Mouse (Mus musculus): Measurements from ENCODE around the gene Mypn.

The Mypn gene

GRCm38 (mm10) chr10:63203728-63204127, at the start of gene Mypn:
TSS of gene Mypn (minus strand) at chr10:63203952.
- DNase-seq (ENCODE audit: low spot score), result no peak

- DNase-seq (ENCODE audit: low spot score), result no peak
Measured at GRCm38 (mm10) chr10:63248421-63248820, 44.7 kb upstream of the Mypn start.

GRCm38 (mm10) chr10:63247457-63247856, 43.7 kb upstream of the Mypn start:
- DNase-seq (ENCODE audit: low spot score), result no peak

GRCm38 (mm10) chr10:63245846-63246245, 42.1 kb upstream of the Mypn start:
- no peak for DNase-seq (ENCODE audit: low spot score)

- no peak for DNase-seq (ENCODE audit: low spot score)
Measured at GRCm38 (mm10) chr10:63244746-63245145, 41.0 kb upstream of the Mypn start.

- peak; percentile 46 for DNase-seq (ENCODE audit: low spot score)
Measured at GRCm38 (mm10) chr10:63244055-63244671, 40.4 kb upstream of the Mypn start.

GRCm38 (mm10) chr10:63243493-63244054, 39.8 kb upstream of the Mypn start, which contains the start of gene Herc4:
TSS of gene Herc4 (plus strand) at chr10:63243810.
- DNase-seq (ENCODE audit: low spot score), result peak; percentile 95

GRCm38 (mm10) chr10:63242798-63243435, 39.2 kb upstream of the Mypn start:
- no peak for DNase-seq (ENCODE audit: low spot score)

GRCm38 (mm10) chr10:63240868-63241271, 37.1 kb upstream of the Mypn start:
- DNase-seq (ENCODE audit: low spot score), result no peak

GRCm38 (mm10) chr10:63239848-63240247, 36.1 kb upstream of the Mypn start:
- no peak for DNase-seq (ENCODE audit: low spot score)

GRCm38 (mm10) chr10:63238090-63238489, 34.3 kb upstream of the Mypn start:
- no peak for DNase-seq (ENCODE audit: low spot score)

GRCm38 (mm10) chr10:63237206-63237605, 33.5 kb upstream of the Mypn start:
- no peak for DNase-seq (ENCODE audit: low spot score)

- no peak for DNase-seq (ENCODE audit: low spot score)
Measured at GRCm38 (mm10) chr10:63236663-63237062, 32.9 kb upstream of the Mypn start.

GRCm38 (mm10) chr10:63235889-63236288, 32.1 kb upstream of the Mypn start:
- DNase-seq (ENCODE audit: low spot score), result no peak

- no peak for DNase-seq (ENCODE audit: low spot score)
Measured at GRCm38 (mm10) chr10:63234133-63234532, 30.4 kb upstream of the Mypn start.

- DNase-seq (ENCODE audit: low spot score), result no peak
Measured at GRCm38 (mm10) chr10:63231630-63232029, 27.9 kb upstream of the Mypn start.

GRCm38 (mm10) chr10:63230854-63231253, 27.1 kb upstream of the Mypn start:
- DNase-seq (ENCODE audit: low spot score), result no peak

- no peak for DNase-seq (ENCODE audit: low spot score)
Measured at GRCm38 (mm10) chr10:63230266-63230665, 26.5 kb upstream of the Mypn start.

GRCm38 (mm10) chr10:63224341-63224740, 20.6 kb upstream of the Mypn start:
- DNase-seq (ENCODE audit: low spot score), result no peak

- no peak for DNase-seq (ENCODE audit: low spot score)
Measured at GRCm38 (mm10) chr10:63221081-63221783, 17.5 kb upstream of the Mypn start.

- no peak for DNase-seq (ENCODE audit: low spot score)
Measured at GRCm38 (mm10) chr10:63208871-63209270, 5.1 kb upstream of the Mypn start.

GRCm38 (mm10) chr10:63203002-63203401, 750 bp downstream of the Mypn start:
- no peak for DNase-seq (ENCODE audit: low spot score)

- no peak for DNase-seq (ENCODE audit: low spot score)
Measured at GRCm38 (mm10) chr10:63201534-63201933, 2.2 kb downstream of the Mypn start.
